Mouse (Mus musculus): Measurements from ENCODE around the gene Gba.
A peak's percentile ranks its signal among the peaks of the same experiment; 100 is the strongest.

Gene Gba

DNA sequence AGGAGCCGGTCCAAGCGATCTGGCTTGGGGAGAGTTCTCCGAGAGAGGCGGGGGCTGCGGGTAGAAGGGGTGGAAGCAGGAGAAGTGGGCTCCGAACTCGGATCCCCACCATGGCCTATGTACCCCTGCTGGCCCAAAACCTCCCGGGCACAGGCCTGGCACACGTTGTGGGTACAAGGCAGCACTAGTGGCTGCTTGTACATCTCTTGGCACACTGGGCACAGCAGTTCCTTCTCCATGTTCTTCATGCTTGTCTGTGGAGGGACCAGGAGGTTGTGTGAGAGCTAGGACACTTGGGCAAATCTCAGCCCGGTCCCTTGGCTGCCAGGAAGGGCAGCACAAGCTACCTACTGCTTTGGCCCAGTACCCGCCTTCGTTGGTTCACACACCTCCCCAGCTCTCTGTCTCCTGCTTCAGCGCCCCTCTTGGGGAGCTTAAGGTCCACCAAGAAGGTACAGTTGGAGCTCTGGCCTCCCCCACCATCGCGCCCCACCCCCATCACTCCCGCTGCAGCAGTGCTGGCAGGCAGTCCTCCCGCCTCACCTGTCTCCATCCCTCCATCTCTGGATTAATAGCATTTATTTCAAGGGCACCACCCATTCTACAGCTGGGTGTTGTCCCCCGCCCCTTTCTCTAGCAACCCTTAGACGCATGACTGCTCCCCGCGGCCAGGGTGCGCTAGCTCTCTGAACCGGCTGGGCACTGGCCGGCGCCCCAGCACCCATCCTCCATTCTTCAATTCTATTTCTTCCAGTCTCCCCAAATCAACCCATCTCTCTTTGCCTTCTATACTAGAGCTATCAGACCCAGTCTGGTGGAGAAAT lies 41.6 kb downstream of the Gba start:
- DNase-seq: no peak

DNA sequence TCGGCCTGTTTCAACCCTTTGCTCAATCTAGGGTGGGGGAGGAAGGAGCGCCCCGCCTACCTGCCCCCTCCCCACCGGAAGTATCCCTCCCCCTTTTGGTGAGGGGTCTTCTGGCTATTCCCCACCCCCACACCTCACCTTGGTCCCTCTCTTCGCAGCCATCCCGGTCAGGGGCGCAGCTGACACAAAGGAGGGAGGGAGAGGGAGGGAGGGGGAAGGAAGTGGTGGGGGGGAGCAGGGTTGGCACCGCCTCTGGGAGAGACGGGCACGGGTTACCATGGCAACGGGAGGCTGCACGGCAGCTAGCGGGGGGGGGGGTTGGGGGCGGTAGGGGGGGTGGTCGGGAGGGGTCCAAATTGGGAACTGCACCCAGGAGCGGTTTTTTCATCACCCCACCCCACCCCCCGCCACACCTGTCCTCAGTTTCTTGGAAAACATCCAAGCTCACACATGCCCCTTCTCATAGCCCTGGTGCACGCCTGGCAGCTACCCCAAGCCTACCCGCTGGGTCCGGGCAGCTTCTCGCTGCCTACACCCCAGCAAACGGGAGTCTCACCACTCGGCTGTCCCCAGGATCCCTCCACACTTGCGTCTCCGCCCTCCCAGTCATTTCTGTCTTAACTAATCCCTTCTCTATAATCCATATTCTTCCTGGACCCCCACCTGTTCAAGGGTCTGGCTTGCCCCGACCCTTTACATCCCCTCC lies 42.4 kb downstream of the Gba start:
- DNase-seq: peak; percentile 67

DNA sequence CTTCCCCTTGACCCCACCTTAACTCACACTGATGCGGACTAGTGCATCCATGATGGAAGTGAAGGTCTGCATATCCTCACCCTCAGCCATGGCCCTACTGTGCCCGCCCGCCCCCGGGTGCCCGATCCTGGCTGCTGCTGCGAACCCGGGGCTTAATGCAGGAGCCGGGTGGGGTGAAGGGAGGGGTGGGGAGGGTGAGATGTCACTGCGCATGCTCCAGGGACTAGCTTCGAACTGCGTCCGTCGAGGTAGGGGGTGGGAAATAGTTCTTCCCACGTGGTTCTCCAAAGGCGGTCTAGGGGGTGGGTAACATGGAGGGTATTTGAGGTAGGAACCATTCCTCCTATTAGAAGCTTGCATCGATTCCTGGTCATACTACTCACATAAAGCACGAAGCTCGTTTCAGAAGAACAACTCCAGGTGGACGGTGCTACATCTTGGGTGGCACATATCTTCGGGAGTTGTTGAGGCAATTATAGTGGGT lies 43.0 kb downstream of the Gba start, which contains the start of gene Krtcap2:
Gene Krtcap2 (plus strand): TSS at position 279 of the 484 bp plus-strand sequence.
- peak; percentile 72 for DNase-seq

DNA sequence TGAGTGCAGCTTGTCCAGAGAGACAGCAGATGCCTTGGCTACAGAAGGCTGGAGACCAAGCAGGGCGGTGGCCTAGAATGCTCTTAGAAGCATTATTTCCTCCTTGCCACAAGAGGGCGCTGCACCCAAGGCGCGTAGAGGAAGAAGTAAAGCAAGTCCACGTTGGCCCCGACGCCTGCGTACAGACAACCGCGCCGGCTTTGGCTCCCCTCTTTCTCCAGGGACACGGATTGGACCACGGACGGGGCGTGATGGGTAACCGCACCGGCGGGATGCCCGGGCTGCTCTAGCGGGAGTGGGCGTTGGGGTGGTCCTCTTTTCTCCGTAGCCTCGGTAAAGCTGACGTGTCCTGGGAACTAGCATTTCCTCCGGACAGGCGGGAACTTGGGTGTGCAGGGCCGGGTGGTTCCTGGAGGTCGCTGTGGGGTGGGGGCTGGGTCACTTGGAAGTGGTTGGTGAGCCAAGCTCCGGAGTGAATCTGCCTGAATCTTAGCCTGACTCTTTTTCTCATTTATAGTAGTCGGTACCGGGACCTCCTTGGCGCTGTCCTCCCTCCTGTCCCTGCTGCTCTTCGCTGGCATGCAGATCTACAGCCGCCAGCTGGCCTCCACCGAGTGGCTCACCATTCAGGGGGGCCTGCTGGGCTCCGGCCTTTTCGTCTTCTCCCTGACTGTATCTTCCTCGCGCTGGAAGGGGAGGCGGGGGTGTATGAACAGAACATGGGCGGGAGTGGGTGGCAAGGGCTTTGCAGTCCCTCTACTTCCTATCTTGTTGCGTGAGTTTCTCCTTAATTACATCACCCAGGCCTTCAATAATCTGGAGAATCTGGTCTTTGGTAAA lies 43.8 kb downstream of the Gba start, which contains the start of gene Trim46:
Gene Trim46 (minus strand): TSS at position 49 of the 840 bp plus-strand sequence.
- DNase-seq: peak; percentile 90

DNA sequence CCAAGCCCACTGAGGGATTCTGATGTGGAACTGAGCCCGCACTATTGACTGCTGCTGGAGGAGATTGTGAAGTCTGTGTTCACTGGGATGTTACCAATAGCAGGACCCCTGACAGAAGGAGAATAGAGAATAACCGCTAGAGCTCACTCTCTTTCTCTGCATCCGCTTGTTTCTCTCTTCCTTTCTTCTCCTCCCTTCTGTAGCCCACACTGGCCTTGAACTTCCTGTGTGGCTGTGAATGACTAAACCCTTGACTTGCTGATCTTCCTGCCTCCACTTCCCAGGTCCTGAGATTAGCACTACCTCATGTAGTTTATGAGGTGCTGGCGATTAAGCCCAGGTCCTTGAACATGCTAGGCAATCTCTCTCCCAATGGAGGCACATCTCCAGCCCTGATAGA lies 44.7 kb downstream of the Gba start:
- DNase-seq: no peak

DNA sequence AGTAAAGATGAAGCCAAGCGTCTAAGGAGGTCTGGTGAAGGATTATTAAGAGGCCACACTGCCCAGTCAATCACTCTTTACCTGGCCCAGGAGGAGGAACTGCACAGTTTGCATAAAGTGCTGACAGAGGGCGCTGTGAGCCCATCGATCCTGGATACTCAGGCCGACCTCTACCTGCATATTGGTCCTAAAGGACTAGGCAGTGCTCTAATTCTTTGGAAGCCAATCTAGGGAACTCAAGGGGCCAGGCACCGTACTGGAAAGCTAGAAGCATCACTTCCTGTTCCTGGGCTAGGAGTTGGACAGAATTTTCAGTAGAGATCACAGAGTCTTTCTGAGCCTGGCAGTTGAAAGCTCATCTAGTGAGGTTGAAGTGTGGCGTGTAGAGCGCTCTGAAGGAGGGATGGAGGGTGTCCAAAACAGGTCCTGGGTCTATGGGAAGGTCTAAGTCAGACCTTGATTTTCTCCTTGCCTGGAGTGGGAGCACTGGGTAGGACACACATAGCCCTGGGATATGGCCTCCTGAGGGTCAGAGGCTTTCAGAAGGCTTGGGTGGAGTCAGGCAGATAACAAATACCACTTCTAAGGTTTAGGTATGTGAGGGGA lies 47.8 kb downstream of the Gba start:
- DNase-seq: no peak

DNA sequence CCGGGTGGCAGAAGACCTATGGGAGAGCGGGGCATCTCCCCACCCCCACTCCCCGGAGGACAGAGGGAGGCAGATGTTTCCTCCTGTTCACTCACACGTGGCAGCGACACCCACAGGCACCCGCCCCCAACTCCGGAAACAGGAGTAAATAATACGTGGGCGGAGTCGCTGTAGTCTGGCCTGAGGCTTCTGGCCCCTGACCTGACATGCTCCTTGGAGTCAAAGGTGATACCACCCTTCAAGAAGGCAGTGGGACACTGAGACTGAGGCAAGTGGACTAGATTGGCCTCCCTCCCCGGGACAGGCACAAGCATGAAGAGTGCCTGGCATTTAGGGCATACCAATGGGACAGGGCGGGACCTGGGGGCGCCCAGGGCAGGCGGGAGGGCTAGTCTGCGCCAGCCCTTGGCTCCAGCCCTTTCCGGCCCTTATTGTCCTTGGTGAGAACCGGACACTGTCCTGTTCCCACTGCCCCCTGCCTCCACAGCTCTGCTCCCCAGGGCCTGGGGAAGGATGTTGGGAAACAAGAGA lies 48.7 kb downstream of the Gba start:
- DNase-seq: no peak

DNA sequence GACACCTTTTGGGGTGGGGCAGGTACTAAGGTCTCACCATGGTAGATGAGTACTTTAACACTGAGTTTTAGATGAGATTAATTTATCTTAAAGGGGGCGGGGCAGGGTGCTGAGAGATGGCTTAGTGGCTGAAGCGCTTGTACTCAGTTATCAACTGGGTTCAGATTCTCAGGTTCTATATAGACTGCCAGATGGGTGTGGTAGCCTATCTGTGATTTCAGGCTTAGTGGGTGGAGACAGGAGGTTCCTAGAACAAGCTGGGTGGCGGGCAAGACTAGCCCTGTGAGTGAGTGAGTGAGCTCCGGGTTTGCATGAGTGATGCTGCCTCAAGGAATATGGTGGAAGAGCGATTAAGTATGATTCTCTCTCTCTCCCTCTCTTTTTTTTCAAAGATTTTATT lies 52.3 kb downstream of the Gba start:
- no peak for DNase-seq

DNA sequence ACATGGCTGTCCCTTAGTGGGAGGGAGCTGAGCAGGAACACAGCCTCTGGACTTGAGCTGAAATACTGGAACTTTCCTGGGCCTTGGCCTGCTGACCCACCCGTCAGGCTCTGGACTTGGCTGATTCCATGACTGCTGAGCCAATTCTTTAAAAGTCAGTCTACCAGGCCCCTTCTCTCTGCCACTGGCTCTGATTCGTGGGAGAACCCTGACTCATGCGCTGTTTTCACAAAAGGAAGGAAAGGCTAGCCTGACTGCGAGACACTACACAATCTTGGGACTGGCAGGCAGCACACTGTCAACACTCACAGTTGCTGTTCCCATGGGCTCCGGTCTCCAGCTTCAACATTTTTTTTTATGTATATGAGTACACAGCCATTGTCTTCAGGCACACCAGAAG lies 53.4 kb downstream of the Gba start:
- DNase-seq: no peak
